Mouse (Mus musculus): ENCODE measurements around the gene Btrc. TPM values are rescaled to one million over a fixed set of nuclear protein-coding genes. Genes with fewer than 3 reads are reported as not detected.
"Not testable (repeated sequence)": the region's sequence is repeated elsewhere in the genome, so short reads cannot be mapped to it uniquely, and the experiment has no call there.

The Btrc gene
- total and polyA plus RNA-seq, 3 experiments: 10.5 to 34.8 (median 31.7) TPM

DNA sequence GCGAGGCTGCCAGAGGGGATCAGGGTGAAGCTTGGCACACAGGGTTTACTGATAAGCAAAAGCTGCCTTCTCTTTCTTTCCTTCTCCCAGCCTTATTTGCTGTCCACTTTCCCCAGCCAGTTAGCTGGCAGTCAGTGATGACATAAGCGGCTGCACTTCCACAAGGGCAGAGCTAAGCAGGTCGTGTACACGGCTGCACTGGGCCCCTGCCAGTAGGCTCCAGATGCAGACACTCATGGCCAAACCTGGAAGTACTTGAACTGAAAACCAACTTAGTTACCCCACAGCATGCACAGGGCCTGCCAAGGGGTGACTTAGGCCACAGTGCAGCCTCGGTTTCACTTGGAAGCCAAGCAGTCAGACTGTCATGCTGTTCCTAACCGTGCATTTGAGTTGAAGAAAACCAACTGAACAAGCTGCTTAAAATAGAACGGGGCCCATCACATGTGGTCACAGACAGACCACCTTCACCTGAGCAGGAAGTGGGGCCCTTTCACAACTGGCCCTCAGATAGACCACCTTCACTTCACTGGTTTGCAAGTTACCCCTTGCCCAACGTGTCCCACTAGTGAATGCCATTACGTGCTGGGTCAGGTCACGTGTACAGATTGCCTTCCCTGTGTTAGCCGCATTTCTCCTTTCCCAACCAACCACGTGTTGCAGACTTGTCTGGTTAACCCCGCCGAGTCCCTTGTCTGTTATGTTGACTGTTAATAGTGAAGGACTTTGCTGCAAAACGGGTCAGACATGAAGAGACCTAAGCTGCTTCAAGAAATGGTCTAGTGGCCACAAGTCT, 166.9 kb downstream of the Btrc start:
- DNase-seq: peak; percentile 59

DNA sequence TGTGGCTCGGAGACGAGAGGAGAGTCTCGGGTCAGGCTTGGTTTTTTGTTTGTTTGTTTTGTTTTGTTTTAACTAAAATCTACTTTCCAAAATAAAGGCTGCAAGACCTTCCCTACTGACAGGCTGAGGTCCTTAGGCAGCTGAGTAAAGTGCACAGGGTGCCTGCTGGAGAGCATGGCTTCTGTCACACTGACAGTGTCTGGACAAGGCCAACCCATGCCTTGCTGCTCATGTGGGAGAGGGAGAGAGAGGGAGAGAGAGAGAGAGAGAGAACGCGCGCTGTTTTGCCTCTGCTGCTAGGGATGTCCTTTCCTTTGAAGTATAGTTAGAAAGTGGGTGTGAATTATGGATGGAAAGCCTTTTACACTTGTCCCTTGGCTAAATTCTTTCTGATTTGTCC, 168.0 kb downstream of the Btrc start:
- DNase-seq: no peak

- DNase-seq: peak; percentile 67
These were observed 170.1 kb downstream of the Btrc start for GRCm38 (mm10) chr19:45533617-45534016.

- no peak for DNase-seq
These were observed 171.7 kb downstream of the Btrc start for GRCm38 (mm10) chr19:45535214-45535735.

DNA sequence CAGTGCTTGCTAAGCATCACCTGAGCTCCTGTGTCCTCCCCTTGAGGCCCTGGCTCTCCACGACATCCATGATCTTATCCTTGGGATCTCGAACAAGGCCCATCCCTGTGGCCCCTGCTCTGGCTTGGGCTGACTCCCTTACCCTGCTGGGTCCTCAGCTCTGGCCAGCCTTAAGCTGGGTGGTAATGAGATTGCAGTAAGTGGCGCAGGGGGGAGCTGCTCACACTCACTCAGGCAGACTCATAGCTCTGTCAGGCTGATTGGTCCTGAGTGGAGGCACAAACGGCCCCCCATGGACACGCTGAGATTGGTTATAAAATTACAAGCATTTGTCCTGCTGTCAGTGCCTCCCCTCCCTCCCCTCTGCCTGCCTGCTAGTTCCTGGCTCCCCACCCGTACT, 172.4 kb downstream of the Btrc start:
- DNase-seq: no peak

GRCm38 (mm10) chr19:45537505-45537904, 174.0 kb downstream of the Btrc start:
- peak; percentile 66 for DNase-seq

DNA sequence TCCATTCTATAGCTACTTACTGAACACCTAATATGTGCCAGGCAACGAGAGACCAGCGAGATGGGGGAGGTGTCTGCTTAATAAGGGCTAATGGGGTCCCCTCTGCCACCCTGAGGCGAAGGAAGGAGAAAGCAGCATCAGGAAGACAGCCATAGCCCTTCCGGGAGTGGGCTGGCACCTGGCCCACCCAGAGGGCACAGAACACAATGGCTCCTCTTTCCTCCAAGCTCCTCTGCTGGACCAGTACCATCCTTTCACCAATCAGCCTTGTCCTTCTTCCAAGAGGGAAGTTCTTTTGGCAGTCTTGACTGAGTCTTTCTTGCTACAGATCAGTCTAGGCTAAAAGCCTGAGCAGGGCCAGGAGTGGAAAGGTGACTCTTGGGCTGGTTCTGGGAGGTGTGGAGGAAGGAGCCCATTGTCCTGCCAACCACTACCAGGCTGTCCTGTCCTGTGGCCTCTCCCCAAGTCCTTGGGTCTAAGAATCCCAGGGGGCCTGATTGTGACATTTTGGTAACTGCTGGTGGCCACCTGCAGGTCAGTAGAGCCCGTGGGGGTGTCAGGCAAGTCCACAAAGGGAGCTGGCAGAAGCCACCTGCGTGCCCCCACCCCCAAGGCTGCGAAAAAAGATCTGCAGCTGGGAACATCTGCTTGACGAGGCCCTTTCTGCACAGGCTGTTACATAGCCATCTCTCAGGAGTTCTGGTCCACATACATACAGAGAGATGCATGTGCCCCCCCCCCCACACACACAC, 177.3 kb downstream of the Btrc start:
- DNase-seq: no peak

- peak; percentile 78 for DNase-seq
These were observed 178.0 kb downstream of the Btrc start for GRCm38 (mm10) chr19:45541409-45542041.

GRCm38 (mm10) chr19:45542061-45542460, 178.5 kb downstream of the Btrc start:
- DNase-seq: no peak

DNA sequence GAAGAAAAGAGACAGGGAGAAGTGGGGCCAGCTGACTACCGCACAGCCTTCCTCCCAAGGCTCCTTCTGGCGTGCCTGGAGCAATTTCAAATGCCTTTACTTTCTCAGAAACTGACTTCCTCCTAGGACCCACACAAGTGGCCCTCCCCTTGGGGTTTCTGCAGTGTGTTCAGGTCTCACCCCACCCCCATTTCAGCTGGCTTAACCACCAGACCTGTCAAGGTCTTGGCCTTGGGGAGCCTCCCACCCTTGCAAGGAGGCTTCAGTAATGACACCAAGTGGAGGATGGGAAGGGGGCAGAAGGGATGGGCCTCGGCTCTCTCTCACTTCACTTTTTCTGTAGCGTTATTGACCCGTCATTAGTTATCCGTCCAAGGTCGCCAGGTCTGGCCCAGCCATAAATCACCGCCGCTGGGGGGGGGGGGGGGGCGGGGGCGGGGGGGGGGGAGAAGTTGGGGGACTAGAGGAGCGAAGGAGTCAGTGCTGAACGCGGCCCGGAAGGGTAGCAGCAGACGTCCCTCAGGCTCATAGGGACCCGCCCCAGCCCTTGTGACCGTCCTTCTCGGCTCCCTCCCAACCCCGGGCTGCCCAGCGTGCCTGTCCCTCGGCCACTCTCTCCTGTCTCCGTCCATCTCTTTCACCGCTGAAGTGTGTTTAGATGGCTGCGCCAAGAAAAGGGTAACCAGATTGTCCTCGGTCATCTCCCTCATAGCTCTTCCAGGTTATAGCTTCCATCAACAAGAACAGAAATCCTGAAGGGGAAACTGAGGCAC, 180.8 kb downstream of the Btrc start:
- peak; percentile 69 for DNase-seq

DNA sequence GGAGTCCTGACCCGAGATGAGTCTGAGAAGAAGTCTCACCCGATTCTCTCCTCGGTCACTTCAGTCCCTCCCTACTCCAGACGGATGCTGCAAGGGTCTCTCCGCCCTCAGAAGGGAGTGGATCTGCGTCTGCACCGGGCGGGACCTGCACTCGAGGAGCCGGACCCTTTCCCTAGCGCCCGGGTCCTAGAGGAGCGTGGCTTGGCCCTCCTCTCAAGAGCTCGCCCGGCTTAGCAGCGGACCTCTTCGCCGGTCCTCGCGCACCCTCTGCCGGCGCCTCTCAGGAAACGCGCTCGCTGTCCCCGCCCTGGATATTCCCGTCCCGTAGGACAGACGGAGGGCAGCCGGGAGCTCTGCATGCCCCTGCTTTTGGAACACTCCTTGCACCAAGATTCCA, 181.4 kb downstream of the Btrc start:
- DNase-seq: peak; percentile 88

DNA sequence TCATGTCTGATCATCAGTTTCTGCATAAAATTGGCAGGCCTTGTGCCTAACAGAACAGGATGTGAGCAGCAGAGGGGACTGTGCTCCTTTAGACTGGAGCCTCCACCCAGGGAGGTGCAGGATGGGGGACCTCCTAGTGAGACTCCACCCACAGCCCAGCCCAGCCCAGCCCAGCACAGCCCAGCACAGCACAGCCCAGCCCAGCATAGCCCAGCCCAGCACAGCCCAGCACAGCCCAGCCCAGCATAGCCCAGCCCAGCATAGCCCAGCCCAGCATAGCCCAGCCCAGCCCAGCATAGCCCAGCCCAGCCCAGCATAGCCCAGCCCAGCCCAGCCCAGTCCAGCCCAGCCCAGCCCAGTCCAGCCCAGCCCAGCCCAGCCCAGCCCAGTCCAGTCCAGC, 184.7 kb downstream of the Btrc start:
- not testable (repeated sequence) for DNase-seq

DNA sequence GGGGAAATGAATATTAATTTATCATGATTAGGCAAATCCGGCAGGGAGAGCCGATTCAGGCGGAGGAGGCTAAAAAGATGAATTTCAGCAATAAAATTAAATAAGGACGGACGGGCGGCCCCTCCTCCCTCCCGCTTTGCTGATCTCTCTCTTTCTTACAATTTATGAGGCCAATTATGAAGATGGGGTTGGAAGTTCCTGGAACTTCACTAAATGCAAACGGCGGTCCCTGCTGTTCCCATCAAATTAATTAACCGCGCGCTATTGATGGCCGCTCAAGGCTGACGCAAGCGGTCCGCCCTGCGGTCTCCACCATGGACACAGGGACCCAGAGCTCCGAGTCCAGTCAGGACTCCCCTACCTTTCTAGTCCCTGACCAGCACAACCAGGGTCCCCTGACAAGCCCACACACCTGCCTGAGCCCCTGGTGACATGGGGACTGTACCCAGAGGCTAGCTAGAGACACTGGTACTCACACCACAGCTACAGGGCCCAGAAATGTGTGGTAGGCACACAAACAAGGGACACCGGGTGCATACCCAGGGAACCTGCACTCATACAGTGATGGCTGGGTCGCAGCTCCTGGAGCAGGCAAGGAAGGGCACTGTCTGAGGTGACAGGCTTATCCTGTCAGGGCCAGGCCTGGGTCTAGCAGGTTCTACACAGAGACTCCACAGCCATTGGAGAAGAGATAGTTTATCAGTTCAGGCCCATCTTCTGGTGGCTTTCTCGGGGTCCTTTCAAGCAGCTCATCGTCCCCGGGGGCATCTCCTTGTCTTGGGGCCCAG, 185.8 kb downstream of the Btrc start:
- DNase-seq: no peak

DNA sequence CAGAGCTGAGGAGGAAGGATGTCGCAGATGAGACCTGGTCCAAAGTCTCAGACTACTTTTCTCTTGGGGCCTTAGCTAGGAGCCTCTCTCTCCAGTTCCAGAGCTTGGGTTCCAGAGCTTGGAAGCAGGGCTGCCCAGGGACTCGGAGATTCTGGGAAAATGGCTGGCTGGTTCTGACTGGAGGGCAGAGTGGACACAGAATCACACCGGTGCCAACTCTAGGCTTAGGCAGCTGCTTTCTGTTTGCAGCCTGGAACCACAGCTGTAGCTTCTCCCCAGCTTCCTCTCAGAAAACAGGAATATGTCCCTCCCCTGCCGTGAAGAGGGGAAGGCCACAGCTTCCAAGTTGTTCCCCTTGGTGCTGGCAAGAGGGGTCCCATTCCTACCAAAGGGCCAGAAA, 186.4 kb downstream of the Btrc start:
- no peak for DNase-seq

GRCm38 (mm10) chr19:45552187-45552586, 188.7 kb downstream of the Btrc start:
- no peak for DNase-seq

GRCm38 (mm10) chr19:45554136-45554535, 190.6 kb downstream of the Btrc start:
- no peak for DNase-seq

DNA sequence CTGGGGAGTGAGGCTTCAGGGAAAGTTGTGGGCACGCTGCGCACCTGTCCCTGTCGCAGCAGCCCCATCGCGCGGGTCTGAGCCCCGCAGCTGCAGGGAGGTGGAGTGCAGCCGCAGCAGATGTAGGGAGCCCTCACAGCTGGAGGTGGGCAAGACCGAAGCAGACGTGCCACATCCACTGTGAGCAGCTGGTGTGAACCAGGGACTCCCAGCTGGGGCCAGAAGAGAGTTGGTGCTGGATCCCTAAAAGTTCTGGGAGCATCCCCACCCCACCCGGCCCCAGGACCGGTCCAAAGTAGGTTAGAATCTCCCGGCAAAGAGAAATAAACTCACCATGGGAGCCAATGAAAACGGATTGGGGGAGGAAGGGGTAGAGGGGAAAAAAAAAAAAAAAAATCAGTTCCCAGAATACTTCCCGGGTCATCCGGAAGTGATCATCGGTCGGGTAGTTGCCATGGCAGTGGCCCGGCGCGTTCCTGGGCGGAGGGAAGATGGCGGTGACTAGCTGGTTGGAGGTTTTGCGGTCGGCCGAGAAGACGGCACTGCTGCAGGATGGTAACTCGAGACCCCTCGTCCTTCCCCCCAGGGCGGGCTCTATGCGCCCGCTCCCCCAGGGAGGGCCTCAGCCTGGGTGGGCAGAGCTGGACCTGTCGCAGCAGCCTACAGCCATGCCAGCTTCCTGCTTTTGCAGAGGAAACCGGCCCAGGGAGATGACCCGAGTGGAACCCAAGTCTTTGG, 196.8 kb downstream of the Btrc start, which contains the start of the genes Poll and Gm17018:
TSS of gene Poll (minus strand) at position 379 of the 738 bp plus-strand sequence.
TSS of gene Gm17018 (plus strand) at position 463 of the 738 bp plus-strand sequence.
- peak; percentile 90 for DNase-seq

DNA sequence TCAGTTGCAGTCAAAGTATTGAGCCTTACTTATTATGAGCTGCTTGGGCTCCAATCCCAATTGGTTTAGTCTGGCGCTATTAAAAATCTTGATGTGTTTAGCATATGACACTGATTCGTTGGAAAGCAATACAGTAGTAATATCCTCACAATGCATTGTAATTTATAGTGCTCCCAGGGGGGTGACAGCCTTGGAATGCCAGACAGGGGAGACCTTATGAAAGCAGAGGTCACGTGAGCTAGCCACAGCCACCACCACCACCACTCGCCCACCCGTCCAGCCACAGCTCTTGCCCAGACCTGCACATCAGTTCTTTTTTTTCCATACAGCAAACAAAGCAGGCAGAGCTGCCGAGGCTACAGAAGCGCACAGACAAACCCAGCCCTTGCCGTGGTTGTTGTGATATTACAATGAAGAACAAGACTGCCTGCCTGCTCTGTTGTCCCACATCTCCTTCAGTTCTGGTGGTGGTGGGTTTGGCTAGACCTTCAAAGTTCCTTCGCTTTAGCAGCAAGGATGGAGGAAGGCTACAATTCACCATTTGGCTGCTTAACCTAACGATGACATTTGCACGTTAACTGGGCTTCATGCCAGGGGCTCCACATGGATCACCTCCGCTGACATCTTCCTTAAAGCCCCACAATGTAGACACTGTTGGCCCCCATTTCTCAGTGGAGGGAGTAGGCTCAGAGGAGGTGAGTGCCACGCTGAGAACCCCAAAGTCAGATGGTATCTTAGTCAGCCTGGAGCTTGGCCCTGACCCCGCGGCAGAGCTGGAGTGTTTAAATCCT, 202.6 kb downstream of the Btrc start:
- DNase-seq: no peak

- DNase-seq: no peak
These were observed 203.8 kb downstream of the Btrc start for GRCm38 (mm10) chr19:45567367-45567766.
